9 mouse cellular contexts compared by ENCODE assay signal in the genomic region with DNA sequence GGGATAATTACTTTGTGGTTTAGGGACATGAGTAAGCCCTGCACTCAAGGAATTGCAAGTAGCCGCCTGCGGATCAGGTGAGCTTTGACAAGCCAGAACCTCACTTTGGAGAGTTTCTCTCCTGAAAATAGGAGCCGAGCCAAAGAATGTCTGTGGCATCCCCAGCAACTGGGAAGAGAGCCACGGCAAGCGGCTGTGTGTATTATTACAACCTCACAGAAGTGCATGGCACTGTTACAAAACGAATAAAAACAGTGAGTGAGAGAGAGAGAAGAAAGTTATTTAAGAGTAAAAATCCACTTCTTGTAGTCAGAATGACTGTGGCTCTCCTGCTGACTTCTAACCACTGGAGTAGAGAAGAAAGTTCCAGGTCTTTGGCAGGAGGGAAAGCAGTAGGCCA. TPM values are rescaled to one million over a fixed set of nuclear protein-coding genes. Genes with fewer than 3 reads are reported as not detected.
DNase-seq lines count a peak whose midpoint lies in the region; ATAC-seq and TF ChIP-seq lines count a peak whose summit lies in the region.
"Had no signal": no experiment of that assay in that cellular context is flagged by ENCODE, and none has a peak within 500 bp of the region (broad histone marks: within the 10 kb centered on the region; RNA-seq: fewer than 3 reads in every experiment).

No protein-coding gene starts in this region.

- H3K27me3 ChIP-seq in heart, embryonic 15.5 days = 0 out of 2 replicates have a peak, but pooled peaks cover 8% of the 10 kb centered on the region
- H3K27me3 ChIP-seq in limb, embryonic 13.5 days = peaks cover 4% of the 10 kb centered on the region; the same call in 1 of the 2 replicates
- H3K27me3 ChIP-seq in intestine, postnatal 0 days (replicated peaks; ENCODE audit: control insufficient read depth, insufficient read depth, low read length) = 0 out of 2 replicates have a peak, but pooled peaks cover 6% of the 10 kb centered on the region

- H3K36me3 ChIP-seq in heart, embryonic 15.5 days = no peaks in the 10 kb centered on the region
- no peaks in the 10 kb centered on the region for H3K36me3 ChIP-seq in limb, embryonic 13.5 days
- no peaks in the 10 kb centered on the region for H3K36me3 ChIP-seq in intestine, postnatal 0 days (ENCODE audit: control insufficient read depth, insufficient read depth)

- no peaks in the 10 kb centered on the region for H3K9me3 ChIP-seq in heart, embryonic 15.5 days (replicated peaks)
- no peaks in the 10 kb centered on the region for H3K9me3 ChIP-seq in limb, embryonic 13.5 days
- no peaks in the 10 kb centered on the region for H3K9me3 ChIP-seq in intestine, postnatal 0 days (ENCODE audit: control insufficient read depth)

- peaks cover 5% of the 10 kb centered on the region for H3K4me1 ChIP-seq in embryonic fibroblast, embryonic 13.5 days (ENCODE audit: control insufficient read depth, insufficient read depth, low read length)
- H3K4me1 ChIP-seq in heart, embryonic 15.5 days (replicated peaks) = peaks cover 32% of the 10 kb centered on the region
- peaks cover 40% of the 10 kb centered on the region for H3K4me1 ChIP-seq in limb, embryonic 13.5 days
- H3K4me1 ChIP-seq in intestine, postnatal 0 days (replicated peaks; ENCODE audit: control insufficient read depth, insufficient read depth, low read length) = no peaks in the 10 kb centered on the region

- H3K27ac ChIP-seq in embryonic fibroblast, embryonic 13.5 days (ENCODE audit: insufficient read depth, low read length) = no peak overlapping the region
- H3K27ac ChIP-seq in heart, embryonic 15.5 days = 0 out of 2 replicates have a peak overlapping the region, but pooled peaks have one; percentile 5
- peak overlapping the region; percentile 73 for H3K27ac ChIP-seq in limb, embryonic 13.5 days
- H3K27ac ChIP-seq in intestine, postnatal 0 days (ENCODE audit: low read depth, low read length) = no peak overlapping the region
- H3K27ac ChIP-seq: left cerebral cortex, adult 2 months had no signal

- H3K4me3 ChIP-seq in embryonic fibroblast, embryonic 13.5 days (ENCODE audit: insufficient read depth, low read length) = no peak overlapping the region
- no peak overlapping the region for H3K4me3 ChIP-seq in heart, embryonic 15.5 days
- no peak overlapping the region for H3K4me3 ChIP-seq in limb, embryonic 13.5 days
- H3K4me3 ChIP-seq in intestine, postnatal 0 days (ENCODE audit: low read depth, low read length) = no peak overlapping the region
- H3K4me3 ChIP-seq: left cerebral cortex, adult 2 months had no signal

- ATAC-seq in heart, embryonic 15.5 days (replicated peaks; ENCODE audit: insufficient number of reproducible peaks, insufficient read depth, low FRiP score, low read depth) = no peak
- ATAC-seq in limb, embryonic 13.5 days (ENCODE audit: low FRiP score, low read depth) = peak; percentile 83
- no peak for ATAC-seq in intestine, postnatal 0 days

- peak; percentile 13; the same call in 1 of the 2 replicates for TF ChIP-seq POLR2A in embryonic fibroblast, embryonic 13.5 days (IDR thresholded peaks at IDR 0.05; ENCODE audit: low read depth, low read length)

- peak; percentile 56 for DNase-seq in adrenal gland, adult 2 months
- no peak for DNase-seq in adrenal gland, adult 18-20 months (ENCODE audit: low spot score in 2 of 2)
- DNase-seq in Muller cell, postnatal 12 days (ENCODE audit: inconsistent ontology term) = peak; percentile 76
- peak; percentile 12 for DNase-seq in right cerebral cortex, postnatal 14 days

- TF ChIP-seq CTCF in embryonic fibroblast, embryonic 13.5 days (IDR thresholded peaks at IDR 0.05; ENCODE audit: borderline replicate concordance, insufficient read depth, low read length) = no peak
- TF ChIP-seq CTCF in intestine, postnatal 0 days (IDR thresholded peaks at IDR 0.05; ENCODE audit: low read depth) = no peak

- 12% methylated on average over 6 of the region's 6 CpGs for WGBS in heart, embryonic 15.5 days
- WGBS in limb, embryonic 13.5 days = 16% methylated on average over 6 of the region's 6 CpGs
- WGBS in intestine, postnatal 0 days = 45% methylated on average over 6 of the region's 6 CpGs

- H3K9ac ChIP-seq in heart, embryonic 15.5 days = no peak overlapping the region
- no peak overlapping the region for H3K9ac ChIP-seq in limb, embryonic 13.5 days
- H3K9ac ChIP-seq in intestine, postnatal 0 days (ENCODE audit: low read depth, low read length) = no peak overlapping the region

- H3K4me2 ChIP-seq in heart, embryonic 15.5 days = no peak overlapping the region
- 0 out of 2 replicates have a peak overlapping the region, but pooled peaks have one; percentile 3 for H3K4me2 ChIP-seq in limb, embryonic 13.5 days (replicated peaks)
- H3K4me2 ChIP-seq in intestine, postnatal 0 days (replicated peaks; ENCODE audit: low read depth) = no peak overlapping the region

RNA-seq across cellular contexts. Expression of gene Sgce, which starts 6.5 kb away (rescaled TPM):
- 10 to 100 TPM; 73.3 to 75.4 TPM for total RNA-seq in adrenal gland, adult 2 months (2021)
- polyA plus RNA-seq in adrenal gland, adult 2 months (2012; rRNA removed) = 10.3 and 11.9 TPM in 2 replicates
- 10 to 100 TPM; 70.9 to 72.3 TPM for total RNA-seq in adrenal gland, adult 18-20 months (2021)
- 65.1 and 73.8 TPM in 2 replicates for polyA plus RNA-seq in embryonic fibroblast, embryonic 13.5 days (2011; ENCODE audit: insufficient read length, low read depth, missing spikeins)
- 57.7 and 57.8 TPM in 2 replicates for polyA plus RNA-seq in heart, embryonic 15.5 days (2015; fragmentation: Nextera tagmentation; extraction: Ambion mirVana)
- polyA plus RNA-seq in limb, embryonic 13.5 days (2015; fragmentation: Nextera tagmentation; extraction: Ambion mirVana) = 77.7 and 78.6 TPM in 2 replicates
- 25.5 and 29.7 TPM in 2 replicates for polyA plus RNA-seq in intestine, postnatal 0 days (2015; fragmentation: Nextera tagmentation; extraction: Ambion mirVana)

RNA-seq across cellular contexts. Expression of gene Peg10, which starts 6.6 kb away (rescaled TPM):
- 100 to 1,000 TPM; 220 to 417 TPM for total RNA-seq in adrenal gland, adult 2 months (2021)
- polyA plus RNA-seq in adrenal gland, adult 2 months (2012; rRNA removed) = 102 and 152 TPM in 2 replicates
- 100 to 1,000 TPM; 324 to 506 TPM for total RNA-seq in adrenal gland, adult 18-20 months (2021)
- 19.2 and 22.9 TPM in 2 replicates for polyA plus RNA-seq in embryonic fibroblast, embryonic 13.5 days (2011; ENCODE audit: insufficient read length, low read depth, missing spikeins)
- polyA plus RNA-seq in heart, embryonic 15.5 days (2015; fragmentation: Nextera tagmentation; extraction: Ambion mirVana) = 1.3 and 1.8 TPM in 2 replicates
- 11.4 and 11.8 TPM in 2 replicates for polyA plus RNA-seq in limb, embryonic 13.5 days (2015; fragmentation: Nextera tagmentation; extraction: Ambion mirVana)
- polyA plus RNA-seq in intestine, postnatal 0 days (2015; fragmentation: Nextera tagmentation; extraction: Ambion mirVana) = 0.55 TPM in 2 replicates

Comparison
In these comparisons a context has a peak if more than half of its experiments do, and no peak if none do; other contexts are left out.
1. DNase-seq: peak in adrenal gland, adult 2 months (single experiment), Muller cell, postnatal 12 days (single experiment) and right cerebral cortex, postnatal 14 days (single experiment); none in adrenal gland, adult 18-20 months (0 of 2).
2. H3K27ac ChIP-seq: peak in heart, embryonic 15.5 days (single experiment) and limb, embryonic 13.5 days (single experiment); none in embryonic fibroblast, embryonic 13.5 days (single experiment) and intestine, postnatal 0 days (single experiment).